Mouse (Mus musculus): Measurements from ENCODE around the gene Bloc1s1.

The Bloc1s1 gene

GRCm38 (mm10) chr10:128931441-128931840 is 7.6 kb upstream of the Bloc1s1 start:
- peak; percentile 73 for DNase-seq (ENCODE audit: low read depth, low spot score)

- no peak for DNase-seq (ENCODE audit: low read depth, low spot score)
Observed at GRCm38 (mm10) chr10:128929638-128930378, 6.0 kb upstream of the Bloc1s1 start.

- DNase-seq (ENCODE audit: low read depth, low spot score): peak; percentile 67
Observed at GRCm38 (mm10) chr10:128928356-128928755, 4.5 kb upstream of the Bloc1s1 start.

GRCm38 (mm10) chr10:128923013-128923691 is 683 bp downstream of the Bloc1s1 start:
- DNase-seq (ENCODE audit: low read depth, low spot score): peak; percentile 94

GRCm38 (mm10) chr10:128922822-128923012 is 1.1 kb downstream of the Bloc1s1 start, which contains the start of gene Rdh5:
Rdh5 (minus strand) TSS chr10:128922888.
- DNase-seq (ENCODE audit: low read depth, low spot score): no peak

- DNase-seq (ENCODE audit: low read depth, low spot score): peak; percentile 98
Observed at GRCm38 (mm10) chr10:128921883-128922821, 1.7 kb downstream of the Bloc1s1 start.

- DNase-seq (ENCODE audit: low read depth, low spot score): peak; percentile 72
Observed at GRCm38 (mm10) chr10:128921251-128921650, 2.6 kb downstream of the Bloc1s1 start.

- peak; percentile 89 for DNase-seq (ENCODE audit: low read depth, low spot score)
Observed at GRCm38 (mm10) chr10:128920736-128921161, 3.1 kb downstream of the Bloc1s1 start.

GRCm38 (mm10) chr10:128919966-128920365 is 3.9 kb downstream of the Bloc1s1 start:
- DNase-seq (ENCODE audit: low read depth, low spot score): peak; percentile 83

GRCm38 (mm10) chr10:128919203-128919631 is 4.6 kb downstream of the Bloc1s1 start:
- peak; percentile 77 for DNase-seq (ENCODE audit: low read depth, low spot score)

GRCm38 (mm10) chr10:128918246-128918645 is 5.6 kb downstream of the Bloc1s1 start:
- peak; percentile 58 for DNase-seq (ENCODE audit: low read depth, low spot score)

GRCm38 (mm10) chr10:128917400-128917799 is 6.4 kb downstream of the Bloc1s1 start:
- DNase-seq (ENCODE audit: low read depth, low spot score): no peak

- no peak for DNase-seq (ENCODE audit: low read depth, low spot score)
Observed at GRCm38 (mm10) chr10:128916665-128917064, 7.2 kb downstream of the Bloc1s1 start.

GRCm38 (mm10) chr10:128915550-128915949 is 8.3 kb downstream of the Bloc1s1 start:
- DNase-seq (ENCODE audit: low read depth, low spot score): no peak

- DNase-seq (ENCODE audit: low read depth, low spot score): no peak
Observed at GRCm38 (mm10) chr10:128913696-128914095, 10.1 kb downstream of the Bloc1s1 start.

- DNase-seq (ENCODE audit: low read depth, low spot score): peak; percentile 97
Observed at GRCm38 (mm10) chr10:128913219-128913618, 10.6 kb downstream of the Bloc1s1 start.

- no peak for DNase-seq (ENCODE audit: low read depth, low spot score)
Observed at GRCm38 (mm10) chr10:128912791-128913190, 11.0 kb downstream of the Bloc1s1 start.

GRCm38 (mm10) chr10:128912268-128912667 is 11.6 kb downstream of the Bloc1s1 start:
- no peak for DNase-seq (ENCODE audit: low read depth, low spot score)

- no peak for DNase-seq (ENCODE audit: low read depth, low spot score)
Observed at GRCm38 (mm10) chr10:128911430-128911829, 12.4 kb downstream of the Bloc1s1 start.

- DNase-seq (ENCODE audit: low read depth, low spot score): peak; percentile 67
Observed at GRCm38 (mm10) chr10:128910066-128910841, 13.6 kb downstream of the Bloc1s1 start.

- peak; percentile 88 for DNase-seq (ENCODE audit: low read depth, low spot score)
Observed at GRCm38 (mm10) chr10:128909567-128910028, 14.2 kb downstream of the Bloc1s1 start.

Data from 3T3-L1 (cell line).